In the genomic region with DNA sequence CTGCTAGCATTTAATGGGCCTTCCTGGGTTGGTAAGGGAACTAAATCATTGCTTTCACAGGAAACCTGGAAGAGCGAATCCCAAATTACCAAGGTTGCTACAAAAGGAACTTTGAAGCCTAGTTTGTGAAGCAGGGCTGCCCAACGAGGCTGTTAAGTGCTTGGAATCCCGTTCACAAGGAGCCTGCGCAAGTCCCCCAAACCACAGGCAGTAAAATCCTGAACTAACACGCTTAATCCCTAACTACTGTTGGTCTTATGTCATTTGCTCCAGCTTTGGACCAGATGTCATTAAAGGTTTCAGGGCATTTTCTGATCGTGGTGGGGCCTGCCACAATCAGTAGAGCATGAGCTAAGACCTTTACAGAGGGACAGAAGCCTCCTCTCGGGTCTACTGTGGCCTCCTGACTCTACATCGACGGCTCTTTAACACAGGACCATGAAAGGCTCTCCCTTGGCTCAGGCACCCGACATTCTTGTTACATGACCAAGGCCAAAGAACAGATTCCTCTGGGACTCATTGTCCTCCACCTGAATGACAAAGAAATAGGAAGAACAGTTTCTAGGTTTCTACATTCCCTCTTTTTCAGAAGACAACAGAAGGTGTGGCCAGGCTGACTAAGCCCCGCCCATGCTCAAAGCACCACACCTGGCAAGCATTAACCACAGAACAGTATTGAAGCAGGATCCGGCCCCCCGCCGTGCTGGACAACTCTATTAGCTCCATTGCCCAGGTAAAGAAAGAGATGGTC, we compare ENCODE assay signal across 16 mouse cellular contexts. TPM values are rescaled to one million over a fixed set of nuclear protein-coding genes. Genes with fewer than 3 reads are reported as not detected.
DNase-seq lines count a peak whose midpoint lies in the region; ATAC-seq lines count a peak whose summit lies in the region.
"Had no signal": no experiment of that assay in that cellular context is flagged by ENCODE, and none has a peak within 500 bp of the region (broad histone marks: within the 10 kb centered on the region; RNA-seq: fewer than 3 reads in every experiment).

No protein-coding gene starts in this region.

- H3K4me1 ChIP-seq in intestine, embryonic 15.5 days (replicated peaks) = no peaks in the 10 kb centered on the region; the same call in 1 of the 2 replicates
- no peaks in the 10 kb centered on the region; the same call in 1 of the 2 replicates for H3K4me1 ChIP-seq in intestine, embryonic 16.5 days (ENCODE audit: control insufficient read depth, insufficient read depth, low read length)
- peaks cover 18% of the 10 kb centered on the region for H3K4me1 ChIP-seq in limb, embryonic 10.5 days
- H3K4me1 ChIP-seq: hindbrain, embryonic 12.5 days; midbrain, embryonic 13.5 days had no signal

- no peaks in the 10 kb centered on the region for H3K9me3 ChIP-seq in intestine, embryonic 15.5 days
- 0 out of 2 replicates have a peak, but pooled peaks cover 3% of the 10 kb centered on the region for H3K9me3 ChIP-seq in intestine, embryonic 16.5 days (ENCODE audit: control insufficient read depth, low read length)
- H3K9me3 ChIP-seq in limb, embryonic 10.5 days (replicated peaks) = no peaks in the 10 kb centered on the region
- H3K9me3 ChIP-seq: hindbrain, embryonic 12.5 days; midbrain, embryonic 13.5 days had no signal

- no peak overlapping the region for H3K9ac ChIP-seq in intestine, embryonic 15.5 days
- no peak overlapping the region for H3K9ac ChIP-seq in intestine, embryonic 16.5 days (ENCODE audit: low read depth, low read length)
- H3K9ac ChIP-seq: hindbrain, embryonic 12.5 days; liver, embryonic 14.5 days; midbrain, embryonic 13.5 days had no signal

- peak; percentile 51; the same call in 1 of the 2 replicates for ATAC-seq in intestine, embryonic 15.5 days
- no peak for ATAC-seq in intestine, embryonic 16.5 days
- ATAC-seq: forebrain, embryonic 14.5 days; inflammation-experienced regulatory T-cells, adult 6 months; midbrain, embryonic 13.5 days; Patski had no signal

- peak; percentile 77 for DNase-seq in ES-CJ7 (ENCODE audit: low read depth, low spot score)
- peak; percentile 33 for DNase-seq in WW6 (ENCODE audit: low read depth, low spot score)
- peak; percentile 45 for DNase-seq in limb, embryonic 10.5 days (ENCODE audit: low spot score)
- no peak for DNase-seq in gastrocnemius, adult 18-20 months (ENCODE audit: low spot score)
- no peak for DNase-seq in right cerebral cortex, adult 18-20 months
- no peak for DNase-seq in MN1 (ENCODE audit: low spot score)
- DNase-seq: cerebellum, postnatal 10 days; kidney, postnatal 4 days had no signal

- no peak overlapping the region for H3K4me3 ChIP-seq in intestine, embryonic 15.5 days (replicated peaks)
- H3K4me3 ChIP-seq in intestine, embryonic 16.5 days (ENCODE audit: low read length) = no peak overlapping the region
- H3K4me3 ChIP-seq in limb, embryonic 10.5 days = no peak overlapping the region
- H3K4me3 ChIP-seq: hindbrain, embryonic 12.5 days; midbrain, embryonic 13.5 days had no signal

- no peaks in the 10 kb centered on the region for H3K27me3 ChIP-seq in intestine, embryonic 15.5 days (replicated peaks)
- no peaks in the 10 kb centered on the region for H3K27me3 ChIP-seq in intestine, embryonic 16.5 days (replicated peaks; ENCODE audit: control insufficient read depth, insufficient read depth, low read length)
- H3K27me3 ChIP-seq in limb, embryonic 10.5 days (ENCODE audit: low read depth, poor library complexity, severe bottlenecking) = no peaks in the 10 kb centered on the region
- H3K27me3 ChIP-seq: hindbrain, embryonic 12.5 days; midbrain, embryonic 13.5 days; Patski had no signal

- no peaks in the 10 kb centered on the region for H3K36me3 ChIP-seq in intestine, embryonic 15.5 days
- no peaks in the 10 kb centered on the region for H3K36me3 ChIP-seq in intestine, embryonic 16.5 days (ENCODE audit: control insufficient read depth, insufficient read depth, low read length)
- no peaks in the 10 kb centered on the region for H3K36me3 ChIP-seq in limb, embryonic 10.5 days
- H3K36me3 ChIP-seq: hindbrain, embryonic 12.5 days; midbrain, embryonic 13.5 days had no signal

- 74% methylated on average over 14 of the region's 14 CpGs for WGBS in intestine, embryonic 15.5 days
- 72% methylated on average over 14 of the region's 14 CpGs for WGBS in intestine, embryonic 16.5 days
- WGBS in limb, embryonic 10.5 days = 66% methylated on average over 14 of the region's 14 CpGs

- H3K27ac ChIP-seq in intestine, embryonic 15.5 days = no peak overlapping the region
- H3K27ac ChIP-seq in intestine, embryonic 16.5 days (ENCODE audit: low read length) = no peak overlapping the region
- peak overlapping the region; percentile 34; the same call in 1 of the 2 replicates for H3K27ac ChIP-seq in limb, embryonic 10.5 days
- H3K27ac ChIP-seq: hindbrain, embryonic 12.5 days; liver, embryonic 14.5 days; midbrain, embryonic 13.5 days had no signal

- no peak overlapping the region for H3K4me2 ChIP-seq in intestine, embryonic 15.5 days (replicated peaks)
- H3K4me2 ChIP-seq in intestine, embryonic 16.5 days (ENCODE audit: low read depth, low read length) = no peak overlapping the region
- H3K4me2 ChIP-seq: hindbrain, embryonic 12.5 days; midbrain, embryonic 13.5 days had no signal

RNA-seq across cellular contexts. Expression of gene Lrch1, which starts 13.5 kb away (rescaled TPM):
- 11.8 and 12.5 TPM in 2 replicates for polyA plus RNA-seq in intestine, embryonic 15.5 days (2015; fragmentation: Nextera tagmentation; extraction: Ambion mirVana)
- polyA plus RNA-seq in intestine, embryonic 16.5 days (2015; fragmentation: Nextera tagmentation; extraction: Ambion mirVana) = 9.8 and 9.9 TPM in 2 replicates
- polyA plus RNA-seq in limb, embryonic 10.5 days (2016; fragmentation: Nextera tagmentation; extraction: Ambion mirVana) = 7.0 and 9.9 TPM in 2 replicates
- 1 to 10 TPM; 2.5 to 3.0 TPM for total RNA-seq in gastrocnemius, adult 18-20 months (2021)

Comparison
In these comparisons a context has a peak if more than half of its experiments do, and no peak if none do; other contexts are left out.
1. DNase-seq: peak in ES-CJ7 (single experiment), WW6 (single experiment) and limb, embryonic 10.5 days (single experiment); none in gastrocnemius, adult 18-20 months (single experiment), right cerebral cortex, adult 18-20 months (single experiment) and MN1 (single experiment).